In the genomic region with DNA sequence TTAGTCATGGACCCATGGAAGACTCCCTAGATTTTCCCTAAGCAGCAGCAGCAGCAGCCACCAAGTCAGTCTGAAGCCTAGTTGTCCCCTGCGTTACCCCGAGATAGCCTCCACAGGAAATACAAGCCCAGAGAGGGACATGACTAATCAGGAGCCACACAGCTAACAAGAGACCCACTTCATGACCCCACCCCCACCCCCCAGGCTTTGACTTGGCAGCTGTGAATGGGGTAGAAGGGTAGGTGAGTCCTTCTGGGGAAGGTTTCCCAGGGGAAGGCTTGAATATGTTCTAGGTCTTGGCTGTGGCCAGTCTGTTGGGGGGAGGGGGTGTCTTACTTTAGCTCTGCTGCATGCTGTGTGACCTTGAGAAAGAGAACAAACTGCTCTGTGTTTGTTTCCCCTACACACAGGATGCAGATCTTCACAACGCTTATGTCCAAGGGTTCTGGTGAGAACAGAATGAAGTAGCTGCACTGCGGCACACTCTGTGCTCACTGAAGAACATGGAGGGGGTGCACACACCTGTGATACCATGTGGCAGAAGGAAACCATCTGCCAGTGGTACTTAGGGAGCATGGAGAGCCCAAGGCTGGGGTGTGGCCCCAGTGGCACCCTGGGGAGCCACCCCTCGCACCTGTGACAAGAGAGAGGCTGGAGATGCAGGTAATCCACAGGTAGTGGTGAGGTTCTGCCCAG, we compare ENCODE assay signal across 12 mouse cellular contexts.
DNase-seq lines count a peak whose midpoint lies in the region; ATAC-seq lines count a peak whose summit lies in the region.
"Had no signal": no experiment of that assay in that cellular context is flagged by ENCODE, and none has a peak within 500 bp of the region (broad histone marks: within the 10 kb centered on the region; RNA-seq: fewer than 3 reads in every experiment).

No protein-coding gene starts in this region.

- 59% methylated on average over 5 of the region's 5 CpGs for WGBS in heart, embryonic 12.5 days
- 72% methylated on average over 5 of the region's 5 CpGs for WGBS in heart, embryonic 11.5 days (ENCODE audit: insufficient replicate concordance)
- 72% methylated on average over 5 of the region's 5 CpGs for WGBS in forebrain, embryonic 13.5 days

- no peaks in the 10 kb centered on the region for H3K36me3 ChIP-seq in heart, embryonic 12.5 days
- H3K36me3 ChIP-seq in heart, embryonic 11.5 days (ENCODE audit: control insufficient read depth, insufficient read depth, low read length): no peaks in the 10 kb centered on the region
- no peaks in the 10 kb centered on the region for H3K36me3 ChIP-seq in megakaryocyte, embryonic 14.5 days (replicated peaks; ENCODE audit: low read length)
- H3K36me3 ChIP-seq in forebrain, embryonic 13.5 days (ENCODE audit: poor library complexity, severe bottlenecking): no peaks in the 10 kb centered on the region
- H3K36me3 ChIP-seq: embryonic facial prominence, embryonic 12.5 days; neural tube, embryonic 13.5 days had no signal

- ATAC-seq in heart, embryonic 12.5 days (ENCODE audit: insufficient number of reproducible peaks, low FRiP score): no peak
- ATAC-seq in heart, embryonic 11.5 days (replicated peaks; ENCODE audit: insufficient number of reproducible peaks, low FRiP score, low TSS enrichment): no peak
- no peak for ATAC-seq in megakaryocyte, adult 5-6 weeks (ENCODE audit: poor library complexity, severe bottlenecking)
- no peak for ATAC-seq in forebrain, embryonic 13.5 days

- peak overlapping the region; percentile 52; the same call in 1 of the 2 replicates for H3K27ac ChIP-seq in heart, embryonic 12.5 days (ENCODE audit: poor library complexity, severe bottlenecking)
- H3K27ac ChIP-seq in heart, embryonic 11.5 days (ENCODE audit: low read depth, low read length): no peak overlapping the region; the same call in 1 of the 2 replicates
- H3K27ac ChIP-seq in forebrain, embryonic 13.5 days: peak overlapping the region; percentile 83
- H3K27ac ChIP-seq: liver, embryonic 14.5 days had no signal

- DNase-seq in thymus, postnatal 25 days: peak; percentile 62
- DNase-seq in cerebellum, postnatal 14 days: no peak
- DNase-seq in spleen, postnatal 10 days (ENCODE audit: low spot score in 2 of 2): no peak
- DNase-seq: gastrocnemius, postnatal 36 days had no signal

- no peak overlapping the region for H3K9ac ChIP-seq in heart, embryonic 12.5 days
- no peak overlapping the region for H3K9ac ChIP-seq in heart, embryonic 11.5 days (ENCODE audit: low read depth, low read length)
- no peak overlapping the region for H3K9ac ChIP-seq in forebrain, embryonic 13.5 days
- H3K9ac ChIP-seq: embryonic facial prominence, embryonic 12.5 days; liver, embryonic 14.5 days; neural tube, embryonic 13.5 days had no signal

- no peaks in the 10 kb centered on the region; the same call in 1 of the 2 replicates for H3K27me3 ChIP-seq in heart, embryonic 12.5 days (replicated peaks)
- no peaks in the 10 kb centered on the region for H3K27me3 ChIP-seq in heart, embryonic 11.5 days (ENCODE audit: control insufficient read depth, insufficient read depth, low read length)
- peaks cover 23% of the 10 kb centered on the region for H3K27me3 ChIP-seq in megakaryocyte, embryonic 14.5 days (replicated peaks)
- no peaks in the 10 kb centered on the region for H3K27me3 ChIP-seq in forebrain, embryonic 13.5 days
- H3K27me3 ChIP-seq: embryonic facial prominence, embryonic 12.5 days had no signal

- no peaks in the 10 kb centered on the region for H3K9me3 ChIP-seq in heart, embryonic 12.5 days (replicated peaks)
- no peaks in the 10 kb centered on the region for H3K9me3 ChIP-seq in heart, embryonic 11.5 days (replicated peaks; ENCODE audit: control insufficient read depth, low read length)
- no peaks in the 10 kb centered on the region for H3K9me3 ChIP-seq in megakaryocyte, embryonic 14.5 days
- no peaks in the 10 kb centered on the region for H3K9me3 ChIP-seq in forebrain, embryonic 13.5 days (replicated peaks)
- H3K9me3 ChIP-seq: embryonic facial prominence, embryonic 12.5 days; neural tube, embryonic 13.5 days had no signal

- H3K4me3 ChIP-seq in heart, embryonic 12.5 days: no peak overlapping the region
- no peak overlapping the region for H3K4me3 ChIP-seq in heart, embryonic 11.5 days (ENCODE audit: low read depth, low read length)
- H3K4me3 ChIP-seq in megakaryocyte, embryonic 14.5 days (replicated peaks): peak overlapping the region; percentile 90
- no peak overlapping the region for H3K4me3 ChIP-seq in forebrain, embryonic 13.5 days
- H3K4me3 ChIP-seq: neural tube, embryonic 13.5 days had no signal

- peaks cover 67% of the 10 kb centered on the region for H3K4me1 ChIP-seq in heart, embryonic 12.5 days (replicated peaks)
- H3K4me1 ChIP-seq in heart, embryonic 11.5 days (ENCODE audit: control insufficient read depth, insufficient read depth, low read length): peaks cover 48% of the 10 kb centered on the region
- peaks cover 99% of the 10 kb centered on the region for H3K4me1 ChIP-seq in megakaryocyte, embryonic 14.5 days
- H3K4me1 ChIP-seq in forebrain, embryonic 13.5 days: peaks cover 85% of the 10 kb centered on the region

- no peak overlapping the region for H3K4me2 ChIP-seq in heart, embryonic 12.5 days
- no peak overlapping the region for H3K4me2 ChIP-seq in heart, embryonic 11.5 days
- H3K4me2 ChIP-seq in forebrain, embryonic 13.5 days: no peak overlapping the region
